Mouse (Mus musculus): ENCODE results near the gene Sox4.

- TF ChIP-seq CTCF (IDR thresholded peaks at IDR 0.05; ENCODE audit: low read depth) = no peak
- TF ChIP-seq EP300 (IDR thresholded peaks at IDR 0.05; ENCODE audit: low read depth) = no peak
Observed at GRCm38 (mm10) chr13:28931266-28931665, 22.2 kb downstream of the Sox4 start.
